Mouse (Mus musculus): ENCODE measurements around the gene Fam207a.

Gene Fam207a

DNA sequence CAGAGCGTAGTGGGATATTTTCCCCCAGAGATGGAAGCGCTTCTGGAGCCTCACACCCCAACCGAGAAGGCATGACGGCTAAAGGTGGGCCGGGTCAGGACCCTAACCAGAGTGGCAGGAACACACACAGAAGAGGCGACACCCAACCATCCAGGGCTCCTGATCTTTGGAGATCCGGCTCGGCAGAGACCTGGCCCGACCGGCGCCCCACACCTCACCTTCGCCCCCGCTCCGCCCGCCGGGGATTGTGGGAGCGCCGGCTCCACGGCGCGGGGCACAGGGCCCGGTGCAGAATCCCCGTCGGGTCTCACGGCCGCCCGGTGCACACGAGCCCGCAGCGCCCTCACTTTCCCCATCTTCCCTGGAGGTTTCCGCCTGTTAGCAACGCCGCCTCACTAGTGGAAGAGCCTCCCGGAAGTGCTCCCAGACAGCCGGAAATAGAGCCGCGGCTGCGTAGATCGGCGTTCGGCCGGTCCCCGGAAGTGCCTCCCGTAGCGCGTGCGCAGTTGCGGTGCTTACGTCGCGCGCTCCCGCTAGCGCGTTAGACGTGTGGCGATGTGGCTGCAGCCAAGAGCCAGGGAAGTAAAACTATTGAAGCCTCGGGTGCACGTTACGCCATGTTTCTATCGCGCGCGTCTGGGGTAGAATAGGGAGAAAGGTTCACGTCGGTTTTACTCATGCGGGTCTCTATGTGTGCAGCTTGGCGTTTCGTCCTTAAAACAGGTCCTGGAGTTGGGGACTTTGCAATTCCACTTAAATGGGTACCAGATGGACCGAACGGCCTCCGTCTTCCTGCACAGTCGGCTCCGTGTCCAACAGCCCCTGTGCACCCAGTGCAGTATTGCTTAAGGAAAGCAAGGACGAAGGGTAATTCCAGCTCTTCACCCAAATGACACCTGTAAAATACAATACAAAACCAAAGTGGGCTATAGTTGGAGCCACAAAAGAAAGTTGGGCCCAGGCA, at the start of gene Fam207a:
Gene Fam207a, minus strand, starts transcription at position 401 of the 964 bp plus-strand sequence.
- peak; percentile 97 for DNase-seq

DNA sequence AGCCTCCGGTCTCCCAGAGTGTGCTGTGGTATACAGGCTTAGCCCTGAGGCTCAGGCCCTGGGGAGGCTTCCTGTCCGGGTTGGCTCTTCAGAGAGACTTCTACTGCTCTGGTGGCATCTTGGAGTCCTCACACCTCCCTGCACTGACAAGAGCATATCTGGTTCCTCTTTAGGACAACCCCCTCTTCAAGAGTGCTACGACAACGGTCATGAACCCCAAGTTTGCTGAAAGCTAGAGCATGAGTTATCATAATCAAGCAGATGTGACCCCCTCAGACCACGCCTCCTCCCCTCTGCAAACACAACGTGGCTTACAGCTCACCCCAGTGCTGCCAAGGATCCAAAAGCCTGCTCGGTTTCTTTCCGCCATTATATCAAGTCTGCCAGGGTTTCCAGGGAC, 49.4 kb upstream of the Fam207a start:
- DNase-seq, result no peak

DNA sequence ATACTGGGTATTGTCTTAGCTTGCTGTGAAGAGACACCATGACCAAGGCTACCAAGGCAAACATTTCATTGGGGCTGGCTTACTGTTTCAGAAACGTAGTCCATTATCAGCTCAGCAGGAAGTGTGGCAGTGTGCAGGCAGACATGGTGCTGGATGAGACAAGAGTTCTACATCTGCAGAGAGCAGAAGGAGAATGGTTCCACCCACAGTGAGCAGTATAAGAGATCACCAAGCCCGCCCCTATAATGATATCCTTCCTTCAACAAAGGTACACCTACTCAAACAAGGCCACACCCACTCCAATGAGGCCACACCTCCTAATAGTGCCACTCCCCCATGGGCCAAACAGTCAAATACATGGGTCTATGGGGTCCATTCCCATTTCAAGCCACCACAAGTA, 45.9 kb upstream of the Fam207a start:
- DNase-seq, result no peak

DNA sequence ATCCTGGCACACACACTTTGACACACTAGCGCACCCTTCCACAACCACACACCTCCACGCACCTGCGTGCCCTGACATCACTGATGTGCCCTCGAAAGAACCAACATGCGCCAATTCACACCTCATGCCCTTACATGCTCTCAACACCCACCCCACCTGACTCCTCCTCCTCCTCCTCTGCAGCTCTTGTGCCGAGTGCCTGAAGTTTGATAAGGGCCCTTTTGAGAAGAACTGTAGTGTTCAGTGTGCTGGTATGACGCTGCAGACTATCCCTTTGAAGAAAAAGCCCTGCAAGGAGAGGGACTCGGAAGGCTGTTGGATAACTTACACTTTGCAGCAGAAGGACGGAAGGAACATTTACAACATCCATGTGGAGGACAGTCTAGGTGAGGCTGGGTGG, 45.2 kb upstream of the Fam207a start:
- DNase-seq, result no peak

DNA sequence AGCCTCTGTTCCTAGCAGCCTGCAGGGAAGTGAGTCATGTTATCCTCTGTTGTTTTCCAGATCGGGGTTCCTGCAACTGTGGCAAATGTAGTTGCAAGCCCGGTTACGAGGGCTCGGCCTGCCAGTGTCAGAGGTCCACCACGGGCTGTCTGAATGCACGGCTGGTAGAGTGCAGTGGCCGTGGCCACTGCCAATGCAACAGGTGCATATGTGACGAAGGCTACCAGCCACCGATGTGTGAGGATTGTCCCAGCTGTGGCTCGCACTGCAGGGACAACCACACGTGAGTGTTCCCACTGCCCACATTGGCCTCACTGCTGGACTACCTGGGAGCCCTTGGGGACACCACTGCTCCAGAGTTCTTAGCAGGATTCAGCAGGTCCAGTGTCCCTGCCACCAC, 44.5 kb upstream of the Fam207a start:
- DNase-seq, result no peak

DNA sequence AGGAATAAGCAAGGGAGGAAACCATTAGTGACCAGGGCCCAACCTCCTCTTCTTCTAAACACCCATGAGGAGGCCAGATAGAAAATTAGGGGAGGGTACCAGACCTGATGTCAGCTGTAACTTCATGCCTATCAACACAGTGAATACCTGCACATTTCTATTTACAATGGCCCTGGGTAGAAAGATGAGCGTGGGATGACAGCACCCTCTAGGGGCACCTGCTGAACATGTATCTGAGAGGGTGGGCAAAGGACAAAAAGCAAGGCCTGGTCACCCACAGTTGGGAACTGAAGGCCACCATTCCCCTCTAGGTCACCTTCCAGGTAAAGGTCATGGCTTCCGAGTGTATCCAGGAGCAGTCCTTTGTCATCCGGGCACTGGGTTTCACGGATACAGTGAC, 42.1 kb upstream of the Fam207a start:
- DNase-seq, result no peak

DNA sequence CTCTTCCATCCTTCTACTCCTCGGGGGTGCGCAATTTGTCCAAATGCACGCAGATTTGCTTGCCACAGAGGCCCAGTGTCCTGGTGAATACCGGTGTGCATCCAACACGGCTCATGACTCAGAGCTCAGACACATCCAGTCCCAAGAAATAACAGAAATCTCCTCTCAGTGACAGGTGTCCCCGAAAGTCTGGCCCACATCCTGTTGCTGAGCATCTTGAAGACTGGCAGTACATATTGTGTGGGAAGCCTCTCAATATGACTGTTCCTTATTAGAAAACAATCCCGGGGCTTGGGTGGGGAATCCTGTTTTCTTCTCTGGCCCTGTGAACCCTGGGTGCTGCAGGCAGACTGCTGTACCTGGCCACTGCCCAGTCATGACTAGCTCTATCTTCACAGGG, 41.0 kb upstream of the Fam207a start:
- DNase-seq, result no peak

DNA sequence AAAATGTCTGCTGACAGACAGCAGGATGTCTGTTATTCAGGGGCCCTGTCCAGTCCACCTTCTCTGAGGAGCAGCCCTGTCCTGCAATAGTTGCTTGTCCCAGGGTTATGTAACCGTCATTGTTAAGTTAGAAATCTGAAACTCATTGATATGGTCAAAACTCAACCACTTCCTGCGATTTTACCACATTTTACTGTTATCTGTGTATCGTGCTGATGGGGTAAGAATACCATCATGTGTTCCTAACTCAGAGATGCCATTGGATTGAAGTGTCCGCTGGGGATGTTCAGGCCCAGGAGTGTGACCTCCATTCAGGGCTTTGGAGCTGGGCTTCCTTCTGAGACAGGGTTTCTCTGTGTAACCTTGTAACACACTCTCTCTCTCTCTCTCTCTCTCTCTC, 39.3 kb upstream of the Fam207a start:
- no peak for DNase-seq

DNA sequence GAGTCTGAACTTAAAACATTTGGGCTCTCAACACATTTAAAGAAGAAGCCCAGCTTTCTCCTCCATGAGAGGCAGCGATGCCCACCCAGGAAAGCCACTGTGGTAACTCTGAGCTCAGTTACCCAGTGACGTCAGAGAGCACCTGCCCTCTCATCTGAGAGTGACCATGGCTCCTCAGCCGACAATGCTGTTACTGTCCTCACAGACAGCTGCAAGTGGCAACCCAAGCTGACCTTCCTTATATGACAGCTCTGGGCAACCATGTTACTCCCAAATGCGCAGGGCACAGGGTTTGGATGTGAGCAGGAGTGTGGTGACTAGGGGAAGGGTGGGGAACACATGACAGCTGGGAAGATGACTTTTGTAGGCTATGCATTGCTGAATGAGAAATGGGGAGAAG, 37.7 kb upstream of the Fam207a start:
- DNase-seq, result no peak

DNA sequence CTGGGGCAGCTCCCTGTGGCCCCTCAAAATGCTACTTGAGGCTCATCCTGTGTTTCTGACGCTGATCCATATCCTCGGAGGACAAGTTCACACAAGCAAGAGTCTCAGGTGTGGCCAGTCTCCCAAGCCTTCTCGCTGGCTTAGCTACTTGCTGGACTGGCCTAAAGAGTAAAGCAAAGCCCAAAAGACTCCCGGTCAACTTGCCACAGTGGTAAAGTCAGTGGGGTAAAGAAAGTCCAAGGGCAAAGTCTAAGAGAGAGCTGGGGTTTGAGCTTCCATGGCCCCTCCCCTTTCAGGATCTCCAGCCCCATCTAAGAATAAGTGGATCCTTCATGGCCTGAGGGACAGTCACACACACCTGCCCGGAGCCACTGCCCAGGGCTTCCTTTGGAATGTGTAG, 36.6 kb upstream of the Fam207a start:
- DNase-seq, result no peak

DNA sequence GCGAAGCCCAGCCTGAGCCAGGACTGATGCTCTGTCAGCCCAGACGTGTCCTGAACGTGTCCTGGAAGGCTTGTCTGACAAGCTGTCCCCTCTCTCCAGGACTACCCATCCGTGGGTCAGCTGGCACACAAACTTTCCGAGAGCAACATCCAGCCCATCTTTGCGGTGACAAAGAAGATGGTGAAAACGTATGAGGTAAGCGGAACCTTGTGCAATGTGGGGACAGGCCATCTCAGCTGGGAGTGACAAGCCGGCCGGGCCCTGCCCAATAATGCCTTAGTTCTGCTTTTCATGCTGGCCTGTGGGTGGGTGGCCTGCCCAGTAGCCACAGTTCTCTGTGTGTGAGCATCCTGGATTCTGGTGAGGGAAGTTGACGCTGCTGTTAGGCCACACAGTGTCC, 35.3 kb upstream of the Fam207a start:
- no peak for DNase-seq

DNA sequence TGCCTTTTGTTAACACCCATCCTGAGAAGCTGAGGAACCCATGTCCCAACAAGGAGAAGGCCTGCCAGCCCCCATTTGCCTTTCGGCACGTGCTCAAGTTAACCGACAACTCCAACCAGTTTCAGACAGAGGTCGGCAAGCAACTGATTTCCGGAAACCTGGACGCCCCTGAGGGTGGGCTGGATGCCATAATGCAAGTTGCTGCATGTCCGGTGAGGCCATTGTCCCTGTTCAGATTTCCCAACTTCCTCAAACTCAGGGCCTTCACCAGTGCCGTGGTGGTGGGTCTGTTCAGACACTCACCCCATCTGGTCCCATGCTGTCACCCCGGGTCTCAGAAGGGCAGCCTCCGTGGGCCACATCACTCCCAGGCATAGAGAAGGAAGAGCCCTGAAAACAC, 33.0 kb upstream of the Fam207a start:
- no peak for DNase-seq

DNA sequence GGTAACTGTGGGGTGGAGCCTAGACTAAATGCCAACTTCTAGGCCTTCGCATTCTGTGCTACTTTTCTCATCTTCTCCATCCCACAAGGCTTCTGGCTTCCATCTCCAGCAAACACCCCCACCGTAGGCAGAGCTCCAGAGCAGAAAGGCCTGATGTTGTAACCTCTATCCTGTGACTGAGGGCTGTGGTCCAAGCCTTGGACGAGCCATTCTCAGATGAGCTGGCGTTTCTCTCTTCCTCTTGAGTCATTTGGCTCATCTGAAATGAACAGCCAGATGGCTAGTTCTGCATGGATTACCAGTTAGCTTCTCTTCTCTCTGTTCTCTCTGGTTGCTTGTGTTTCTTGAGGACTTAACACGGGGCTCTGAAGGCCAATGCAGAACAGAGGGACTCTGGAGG, 29.3 kb upstream of the Fam207a start:
- DNase-seq, result peak; percentile 83

DNA sequence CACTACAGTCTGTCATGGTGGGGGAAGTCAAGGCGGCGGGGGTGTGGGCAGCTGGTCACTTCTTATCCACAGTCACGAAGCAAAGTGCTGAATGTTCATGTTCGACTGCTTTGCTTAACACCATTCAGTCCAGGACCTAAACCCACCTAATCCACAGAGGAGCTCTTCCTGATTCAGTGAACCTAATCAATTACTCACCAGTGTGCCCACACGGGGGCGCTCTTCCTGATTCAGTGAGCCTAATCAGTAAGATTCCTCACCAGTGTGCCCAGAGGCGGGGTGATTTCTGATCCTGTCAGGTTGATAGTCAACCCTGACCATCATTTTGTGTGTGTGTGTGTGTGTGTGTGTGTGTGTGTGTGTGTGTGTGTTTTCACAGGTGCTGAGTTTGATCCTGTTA, 27.6 kb upstream of the Fam207a start:
- DNase-seq, result no peak

DNA sequence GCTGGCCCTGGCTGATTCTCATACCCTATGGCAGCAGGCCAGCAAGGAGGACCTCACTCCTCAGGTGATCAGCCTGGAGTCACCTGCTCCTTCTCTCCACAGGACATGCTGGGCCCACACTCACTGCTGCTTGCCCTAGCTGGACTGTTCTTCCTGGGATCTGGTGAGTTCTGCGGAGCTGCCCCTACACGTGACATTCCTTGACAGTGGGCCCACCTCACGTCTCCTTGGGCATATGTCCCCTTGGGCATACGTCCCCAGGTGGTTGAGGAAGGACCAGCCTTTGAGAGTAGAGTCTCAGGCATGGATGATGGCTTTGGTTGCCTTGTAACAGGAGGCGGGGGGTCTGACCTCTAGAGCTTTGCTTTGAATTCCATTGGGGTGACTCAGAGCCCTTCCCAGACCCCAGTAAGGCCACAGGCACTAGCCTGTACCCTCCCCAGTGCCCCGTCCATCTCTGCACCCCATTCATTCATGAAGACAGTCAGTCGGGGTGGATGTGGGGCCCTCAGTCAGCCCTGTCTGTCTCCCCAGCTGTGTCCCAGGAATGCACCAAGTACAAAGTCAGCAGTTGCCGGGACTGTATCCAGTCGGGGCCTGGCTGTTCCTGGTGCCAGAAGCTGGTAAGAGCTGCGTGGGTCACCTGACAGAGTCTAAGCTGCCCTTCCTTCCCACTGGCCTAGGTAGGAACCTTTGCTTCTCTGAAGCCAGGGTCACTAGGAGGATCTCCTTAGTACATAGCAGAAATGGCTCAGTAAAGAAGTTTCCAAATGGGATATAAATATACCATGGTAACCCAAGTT, 26.5 kb upstream of the Fam207a start:
- DNase-seq, result no peak

DNA sequence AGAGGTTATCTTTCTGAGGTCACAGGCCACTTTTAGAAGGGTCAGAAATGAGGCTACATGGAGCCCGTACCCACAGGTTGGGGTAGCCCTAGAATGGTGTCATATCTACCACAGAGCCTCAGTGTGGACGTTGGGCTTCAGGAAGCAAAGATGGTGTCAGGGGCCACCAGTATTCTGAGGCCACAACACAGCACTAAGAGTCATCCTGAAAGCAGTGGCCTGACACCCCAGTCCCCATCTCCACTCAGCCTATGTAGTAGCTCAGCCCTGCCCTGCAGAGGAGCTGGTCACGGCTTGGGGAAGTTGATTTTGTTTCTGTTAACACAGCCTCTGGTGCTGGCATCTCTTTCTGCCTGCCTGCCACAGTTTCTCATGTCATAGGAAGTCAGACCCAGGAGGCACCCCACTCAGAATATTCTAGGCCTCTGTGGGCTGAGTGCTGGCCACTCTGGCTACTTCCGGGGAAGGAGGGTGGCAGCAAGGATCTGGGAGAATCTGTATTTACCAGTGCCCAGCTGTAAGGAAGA, 25.1 kb upstream of the Fam207a start:
- DNase-seq, result no peak

DNA sequence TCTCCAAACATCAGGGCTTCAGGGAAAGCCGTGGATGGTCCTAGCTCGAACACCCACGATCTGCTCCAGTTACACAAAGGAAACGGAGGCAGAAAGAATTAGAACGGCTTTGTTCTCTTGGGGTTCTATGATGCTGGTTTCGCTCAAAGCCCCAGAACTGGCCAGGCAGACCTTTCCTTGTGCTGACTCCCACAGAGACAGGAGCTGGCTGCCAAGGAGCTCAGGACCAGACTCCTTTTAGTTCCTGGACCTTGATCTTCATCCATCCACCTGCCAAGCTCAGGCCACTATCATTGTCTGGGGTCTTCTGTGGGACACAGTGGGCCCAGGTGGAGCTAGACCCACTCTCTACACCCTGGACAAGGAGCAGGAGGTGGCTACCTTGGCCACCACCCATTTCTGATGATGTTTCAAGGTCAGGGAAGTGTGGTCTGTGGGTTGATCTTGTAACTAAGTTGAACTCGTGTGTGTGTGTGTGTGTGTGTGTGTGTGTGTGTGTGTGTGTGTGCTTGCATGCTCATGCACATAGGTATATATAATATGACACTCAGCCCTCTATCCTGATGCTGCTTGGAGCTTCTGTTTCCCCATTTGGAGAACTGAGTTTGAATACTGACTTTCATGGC, 23.8 kb upstream of the Fam207a start:
- no peak for DNase-seq

DNA sequence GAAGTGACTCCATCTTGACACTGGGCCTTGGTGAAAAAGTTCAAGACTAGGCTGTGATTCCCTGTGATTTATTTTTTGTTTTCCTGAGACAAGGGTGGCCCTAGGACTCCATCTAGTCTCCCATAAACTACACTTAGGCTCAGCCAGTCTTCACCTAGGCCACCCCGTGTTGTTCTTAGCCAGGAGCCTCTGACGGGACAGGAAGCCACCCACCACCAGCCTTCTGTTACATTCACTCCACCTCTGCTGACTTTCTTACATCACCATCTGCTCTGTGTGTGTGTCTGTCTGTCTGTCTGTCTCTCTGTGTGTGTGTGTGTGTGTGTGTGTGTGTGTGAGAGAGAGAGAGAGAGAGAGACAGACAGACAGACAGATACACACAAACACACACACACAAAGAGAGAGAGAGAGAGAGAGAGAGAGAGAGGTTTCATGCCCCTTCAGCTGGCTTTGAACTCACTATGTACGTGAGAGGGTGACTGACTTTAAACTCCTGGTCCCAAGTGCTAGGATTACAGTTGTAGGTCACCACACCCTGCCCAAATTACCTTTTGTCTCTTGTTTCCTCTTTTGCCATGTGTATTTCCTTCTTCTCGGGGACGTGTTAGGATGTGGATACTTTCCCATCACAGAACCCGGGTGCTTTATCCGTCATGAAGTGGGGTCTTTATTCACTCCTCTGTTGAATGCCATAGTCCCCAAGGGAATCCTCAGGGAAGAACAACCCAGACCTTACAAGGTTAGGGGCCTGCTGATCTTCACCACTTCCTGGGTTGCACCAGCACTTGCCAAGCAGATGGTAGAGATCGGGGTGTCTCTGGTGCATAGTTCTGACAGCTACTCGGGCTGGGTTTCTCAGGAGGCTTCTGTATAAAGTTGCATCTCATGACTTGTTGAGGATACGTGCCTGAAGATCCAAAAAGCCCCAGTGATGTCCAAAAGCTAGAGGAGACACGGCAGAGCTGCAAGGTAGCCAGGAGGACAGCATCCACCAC, 21.9 kb upstream of the Fam207a start:
- no peak for DNase-seq

DNA sequence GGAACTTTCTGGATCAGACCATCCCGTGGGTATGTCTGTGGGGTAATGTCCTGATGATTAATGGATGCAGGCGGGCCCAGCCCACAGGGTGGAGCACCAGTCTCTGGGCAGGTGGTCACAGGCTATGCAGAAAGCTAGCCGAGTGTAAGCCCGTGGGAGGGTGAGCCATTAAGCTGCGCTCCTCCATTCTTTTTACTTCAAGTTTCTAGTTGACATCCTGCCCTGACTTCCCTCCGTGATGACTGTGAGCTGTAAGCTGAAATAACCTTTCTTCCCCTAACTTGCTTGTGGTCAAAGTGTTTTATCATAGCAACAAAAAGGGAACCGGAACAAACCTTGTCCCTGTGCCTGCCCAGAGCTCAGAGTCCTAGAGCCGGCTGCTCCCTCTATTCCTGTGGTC, 21.1 kb upstream of the Fam207a start:
- DNase-seq, result no peak

DNA sequence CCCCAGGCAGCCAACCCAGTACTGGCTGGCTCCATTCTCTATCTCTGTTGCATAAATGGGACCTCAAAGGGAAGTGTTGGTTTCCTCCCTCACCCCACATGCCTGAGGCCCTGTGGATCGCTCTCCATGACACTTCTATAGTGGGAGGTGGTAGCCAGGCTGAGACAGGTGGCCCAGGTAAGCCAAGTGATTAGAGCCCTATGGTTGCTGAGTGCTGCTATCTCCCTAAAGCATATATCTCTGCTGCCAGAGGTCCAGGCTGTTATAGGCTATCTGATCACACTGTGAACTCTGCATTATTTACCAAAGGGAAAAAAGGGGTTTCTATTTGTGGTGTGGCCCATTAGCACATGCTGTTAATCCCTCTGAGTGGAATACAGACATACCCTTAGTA, 16.4 kb upstream of the Fam207a start:
- DNase-seq, result no peak

DNA sequence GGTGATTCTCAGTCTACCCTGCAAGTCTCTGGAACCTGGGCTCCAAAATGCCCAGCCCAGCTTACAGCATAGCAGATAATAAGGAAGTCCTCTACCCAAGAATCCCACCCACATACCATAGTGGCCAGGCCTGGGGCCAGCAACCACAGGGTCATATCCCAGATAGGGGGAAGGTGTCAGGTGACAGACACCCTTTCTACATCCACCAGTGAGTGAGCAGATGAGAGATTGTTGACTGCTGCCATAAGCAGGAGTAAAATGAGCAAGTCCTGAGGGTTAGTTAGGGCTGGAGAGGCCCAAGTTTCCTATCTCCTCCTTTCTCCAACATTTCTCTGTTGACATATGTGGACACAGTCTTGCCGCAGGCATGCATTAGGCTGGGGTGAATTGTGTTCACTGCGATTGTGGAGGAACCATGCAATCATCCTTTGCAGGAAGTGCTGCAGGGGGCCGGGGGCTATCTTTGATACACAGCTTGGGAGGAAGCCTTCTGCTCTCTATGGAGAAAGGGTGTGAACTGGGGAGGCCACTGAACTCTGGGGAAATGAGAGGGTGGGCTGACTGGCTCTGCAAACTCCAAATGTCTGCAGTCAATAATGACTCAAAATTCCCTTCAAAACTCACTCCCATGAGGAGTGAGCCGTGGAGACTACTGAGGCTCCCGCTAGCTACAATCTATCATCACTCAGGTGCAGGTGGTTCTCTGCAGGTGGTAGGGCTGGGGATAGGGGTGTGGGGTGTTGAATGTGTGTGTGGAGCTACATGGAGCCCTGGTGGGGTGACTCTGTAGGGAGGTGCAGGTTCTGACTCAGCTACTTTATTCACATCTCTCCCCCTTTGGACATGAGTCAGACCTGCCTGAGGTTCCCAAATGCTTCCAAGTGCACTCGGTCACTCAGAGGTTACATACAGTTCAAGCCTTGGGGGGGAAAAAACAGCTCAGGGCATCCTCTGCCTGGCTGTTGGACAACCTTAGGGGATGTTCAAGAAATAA, 15.7 kb upstream of the Fam207a start:
- no peak for DNase-seq
